Mouse (Mus musculus): Measurements from ENCODE around the gene Myo18b.

DNA sequence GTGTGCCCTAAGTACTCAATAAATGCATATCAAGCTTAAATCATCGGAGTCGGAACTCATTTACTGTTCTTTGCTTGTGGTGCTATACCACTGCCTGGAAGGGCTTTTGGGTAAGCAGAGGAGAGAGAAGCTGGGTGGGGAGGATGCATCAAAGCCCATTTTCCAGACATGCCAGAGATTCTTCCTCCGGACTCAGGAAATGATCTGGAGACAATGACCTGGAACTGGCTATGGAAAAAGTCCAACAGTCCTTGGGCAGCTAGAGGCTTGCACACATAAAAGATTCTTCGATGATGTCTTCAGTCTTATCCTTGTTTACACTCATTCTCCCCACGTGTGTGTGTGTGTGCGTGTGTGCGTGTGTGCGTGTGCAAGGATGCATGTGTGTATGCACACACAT, 39.3 kb upstream of the Myo18b start:
- TF ChIP-seq CTCF (IDR thresholded peaks at IDR 0.05; ENCODE audit: borderline replicate concordance, insufficient read depth, low read length) (no peak), POLR2A (IDR thresholded peaks at IDR 0.05; ENCODE audit: low read depth, low read length) (no peak)

All from embryonic fibroblast, embryonic 13.5 days (primary cell).